In the genomic region with DNA sequence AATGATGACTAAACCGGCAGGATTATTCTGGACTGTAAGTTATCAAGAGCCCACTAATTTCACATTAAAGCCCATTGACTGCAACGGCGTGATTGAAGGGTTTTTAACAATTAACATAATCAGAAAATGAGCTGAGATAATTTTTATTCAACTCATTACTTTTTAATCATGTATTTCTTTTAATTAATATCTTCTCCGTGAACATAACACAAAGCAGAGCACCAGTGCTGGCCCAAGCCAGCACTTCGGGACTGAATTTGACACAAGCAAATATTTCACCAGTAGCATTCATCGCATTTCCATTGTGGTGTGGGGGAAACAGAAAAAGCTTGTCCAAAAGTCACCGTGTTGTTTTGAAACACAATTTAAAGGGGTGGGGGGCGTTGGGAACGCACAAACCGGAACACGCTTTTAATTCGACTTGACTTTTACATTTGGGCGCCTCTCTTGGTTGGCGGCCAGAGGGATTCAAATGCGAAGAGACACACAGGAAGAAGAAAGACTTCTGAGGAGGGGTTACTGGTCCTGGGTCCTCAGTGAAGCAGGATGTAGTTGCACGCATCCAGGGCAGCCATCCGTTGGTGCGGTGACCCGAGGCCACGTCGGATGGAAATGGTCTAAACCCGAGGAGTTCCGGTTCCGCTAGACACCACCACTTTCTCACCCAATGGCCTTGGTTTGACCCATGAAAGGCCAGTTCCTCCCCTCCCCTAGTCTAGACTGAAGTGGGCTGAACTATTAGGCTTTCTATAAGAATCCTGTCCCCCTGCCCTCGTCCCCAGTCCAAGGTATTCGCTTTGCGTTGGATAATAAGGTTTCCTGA, we compare ENCODE assay signal across 8 mouse cellular contexts. TPM values are rescaled to one million over a fixed set of nuclear protein-coding genes. Genes with fewer than 3 reads are reported as not detected.
DNase-seq lines count a peak whose midpoint lies in the region; ATAC-seq and TF ChIP-seq lines count a peak whose summit lies in the region.

No protein-coding gene starts in this region.

- peaks cover 14% of the 10 kb centered on the region for H3K4me1 ChIP-seq in liver, adult 2 months (ENCODE audit: control insufficient read depth, insufficient read depth, low read length)
- peaks cover 40% of the 10 kb centered on the region for H3K4me1 ChIP-seq in embryonic facial prominence, embryonic 15.5 days
- peaks cover 14% of the 10 kb centered on the region; the same call in 1 of the 2 replicates for H3K4me1 ChIP-seq in intestine, postnatal 0 days (replicated peaks; ENCODE audit: control insufficient read depth, insufficient read depth, low read length)
- peaks cover 47% of the 10 kb centered on the region for H3K4me1 ChIP-seq in midbrain, embryonic 15.5 days

- H3K9me3 ChIP-seq in embryonic facial prominence, embryonic 15.5 days (replicated peaks), result no peaks in the 10 kb centered on the region
- no peaks in the 10 kb centered on the region for H3K9me3 ChIP-seq in intestine, postnatal 0 days (ENCODE audit: control insufficient read depth)
- H3K9me3 ChIP-seq in midbrain, embryonic 15.5 days, result no peaks in the 10 kb centered on the region

- H3K27ac ChIP-seq in liver, adult 2 months (replicated peaks; ENCODE audit: insufficient read depth, low read depth, low read length), result no peak overlapping the region
- no peak overlapping the region for H3K27ac ChIP-seq in embryonic facial prominence, embryonic 15.5 days (replicated peaks)
- no peak overlapping the region for H3K27ac ChIP-seq in intestine, postnatal 0 days (ENCODE audit: low read depth, low read length)
- no peak overlapping the region for H3K27ac ChIP-seq in midbrain, embryonic 15.5 days

- peak; percentile 10 for DNase-seq in liver, adult 2 months (ENCODE audit: extremely low read depth, low read depth, low spot score)
- DNase-seq in liver, result no peak
- DNase-seq in right cerebral cortex, postnatal 10 days (ENCODE audit: low spot score in 2 of 2), result no peak
- no peak for DNase-seq in right cerebral cortex, postnatal 25 days
- no peak for DNase-seq in left cerebral cortex, postnatal 4 days

- H3K27me3 ChIP-seq in liver, adult 2 months (ENCODE audit: control insufficient read depth, insufficient read depth, low read length), result peaks cover 29% of the 10 kb centered on the region
- H3K27me3 ChIP-seq in embryonic facial prominence, embryonic 15.5 days, result peaks cover 65% of the 10 kb centered on the region
- H3K27me3 ChIP-seq in intestine, postnatal 0 days (replicated peaks; ENCODE audit: control insufficient read depth, insufficient read depth, low read length), result peaks cover 63% of the 10 kb centered on the region
- peaks cover 36% of the 10 kb centered on the region for H3K27me3 ChIP-seq in midbrain, embryonic 15.5 days (replicated peaks)

- peak overlapping the region; percentile 42 for H3K4me2 ChIP-seq in embryonic facial prominence, embryonic 15.5 days (replicated peaks)
- H3K4me2 ChIP-seq in intestine, postnatal 0 days (replicated peaks; ENCODE audit: low read depth), result peak overlapping the region; percentile 53
- H3K4me2 ChIP-seq in midbrain, embryonic 15.5 days, result peak overlapping the region; percentile 47

- intact Hi-C loops in left cerebral cortex, postnatal 4 days (cut with DNase I), result loop anchor here (2.0 kb wide), 1 partner anchor 328 kb away; no protein-coding TSS in a partner anchor

- H3K36me3 ChIP-seq in liver, adult 2 months (ENCODE audit: control insufficient read depth, insufficient read depth, low read length), result no peaks in the 10 kb centered on the region
- no peaks in the 10 kb centered on the region for H3K36me3 ChIP-seq in embryonic facial prominence, embryonic 15.5 days
- H3K36me3 ChIP-seq in intestine, postnatal 0 days (ENCODE audit: control insufficient read depth, insufficient read depth), result no peaks in the 10 kb centered on the region
- H3K36me3 ChIP-seq in midbrain, embryonic 15.5 days (replicated peaks), result no peaks in the 10 kb centered on the region

- no peak for TF ChIP-seq CTCF in liver, adult 2 months (IDR thresholded peaks at IDR 0.05; ENCODE audit: low read depth, low read length)
- no peak for TF ChIP-seq CTCF in intestine, postnatal 0 days (IDR thresholded peaks at IDR 0.05; ENCODE audit: low read depth)

- TF ChIP-seq POLR2A in liver, adult 2 months (IDR thresholded peaks at IDR 0.05; ENCODE audit: extremely low read depth, insufficient read depth, low read length), result no peak

- H3K4me3 ChIP-seq in liver, adult 2 months (ENCODE audit: insufficient read depth, low read depth, low read length), result peak overlapping the region; percentile 48; the same call in 1 of the 2 replicates
- H3K4me3 ChIP-seq in embryonic facial prominence, embryonic 15.5 days (replicated peaks), result peak overlapping the region; percentile 24
- H3K4me3 ChIP-seq in intestine, postnatal 0 days (ENCODE audit: low read depth, low read length), result peak overlapping the region; percentile 24
- H3K4me3 ChIP-seq in midbrain, embryonic 15.5 days, result no peak overlapping the region; the same call in 1 of the 2 replicates

- WGBS in liver, adult 2 months, result 10% methylated on average over 27 of the region's 27 CpGs
- WGBS in embryonic facial prominence, embryonic 15.5 days, result 4% methylated on average over 27 of the region's 27 CpGs
- 6% methylated on average over 27 of the region's 27 CpGs for WGBS in intestine, postnatal 0 days
- WGBS in midbrain, embryonic 15.5 days, result 5% methylated on average over 27 of the region's 27 CpGs

- H3K79me2 ChIP-seq in liver, adult 2 months (ENCODE audit: control insufficient read depth, insufficient read depth, low read length), result no peaks in the 10 kb centered on the region

- ATAC-seq in embryonic facial prominence, embryonic 15.5 days (ENCODE audit: insufficient number of reproducible peaks, low FRiP score, low TSS enrichment, low read depth), result no peak
- no peak for ATAC-seq in intestine, postnatal 0 days
- no peak for ATAC-seq in midbrain, embryonic 15.5 days (replicated peaks)

- no peak overlapping the region for H3K9ac ChIP-seq in liver, adult 2 months (ENCODE audit: low read depth, low read length)
- H3K9ac ChIP-seq in embryonic facial prominence, embryonic 15.5 days, result no peak overlapping the region
- no peak overlapping the region for H3K9ac ChIP-seq in intestine, postnatal 0 days (ENCODE audit: low read depth, low read length)
- no peak overlapping the region for H3K9ac ChIP-seq in midbrain, embryonic 15.5 days

RNA-seq across cellular contexts. Expression of a gene that starts 52.9 kb away (rescaled TPM):
- 13.3 and 15.4 TPM in 2 replicates for total RNA-seq in liver, adult 2 months (2014; rRNA removed)
- polyA plus RNA-seq in liver, adult 2 months (2012; rRNA removed), result 7.0 and 7.2 TPM in 2 replicates
- 12.9 and 14.9 TPM in 2 replicates for polyA plus RNA-seq in embryonic facial prominence, embryonic 15.5 days (2015; fragmentation: Nextera tagmentation; extraction: Ambion mirVana)
- polyA plus RNA-seq in intestine, postnatal 0 days (2015; fragmentation: Nextera tagmentation; extraction: Ambion mirVana), result 25.4 and 29.1 TPM in 2 replicates
- 37.2 and 39.7 TPM in 2 replicates for polyA plus RNA-seq in midbrain, embryonic 15.5 days (2015; fragmentation: Nextera tagmentation; extraction: Ambion mirVana)
- total RNA-seq in left cerebral cortex, postnatal 4 days (2021), result 10 to 100 TPM; 32.0 to 34.1 TPM

RNA-seq across cellular contexts. Expression of a gene that starts 53.1 kb away (rescaled TPM):
- total RNA-seq in liver, adult 2 months (2014; rRNA removed), result not detected in 2 replicates
- not detected in 2 replicates for polyA plus RNA-seq in liver, adult 2 months (2012; rRNA removed)
- 1.7 and 1.8 TPM in 2 replicates for polyA plus RNA-seq in embryonic facial prominence, embryonic 15.5 days (2015; fragmentation: Nextera tagmentation; extraction: Ambion mirVana)
- not detected in 2 replicates for polyA plus RNA-seq in intestine, postnatal 0 days (2015; fragmentation: Nextera tagmentation; extraction: Ambion mirVana)
- 5.3 and 6.5 TPM in 2 replicates for polyA plus RNA-seq in midbrain, embryonic 15.5 days (2015; fragmentation: Nextera tagmentation; extraction: Ambion mirVana)
- 10 to 100 TPM; 11.1 to 13.1 TPM for total RNA-seq in left cerebral cortex, postnatal 4 days (2021)
